Mouse (Mus musculus) spleen, adult 2 months (tissue): Measurements from ENCODE around the gene Ttc22. TPM values are rescaled to one million over a fixed set of nuclear protein-coding genes. Genes with fewer than 3 reads are reported as not detected.

Experiments
- DNase-seq, 2 experiments: peaks; one replicate each; pipeline versions ENCODE4 v3.0.0 to v3.0.0-alpha.2; 2012 to 2021; ENCODE audit warnings: low spot score in 2 of 2, low read depth in 1 of 2
- H3K27ac ChIP-seq: fragments of 200-500 bp; 2 replicates; pipeline ENCODE4 v1.5.1; 2012; ENCODE audit warnings: low read length, inconsistent platforms; ENCODE audit not compliant: insufficient read depth
- H3K27me3 ChIP-seq: fragments of 200-500 bp; 2 replicates; pipeline ENCODE4 v1.6.1; 2012; ENCODE audit warnings: mild to moderate bottlenecking, moderate library complexity, low read length, inconsistent platforms; ENCODE audit not compliant: control insufficient read depth, insufficient read depth
- H3K36me3 ChIP-seq: fragments of 200-500 bp; 2 replicates; pipeline ENCODE4 v1.6.1; 2012; ENCODE audit warnings: mild to moderate bottlenecking, low read length, inconsistent platforms; ENCODE audit not compliant: control insufficient read depth, insufficient read depth
- H3K4me1 ChIP-seq: fragments of 200-500 bp; 2 replicates; pipeline ENCODE4 v1.6.1; 2011; ENCODE audit warnings: inconsistent platforms; ENCODE audit not compliant: control insufficient read depth, insufficient read depth, insufficient read length
- H3K4me3 ChIP-seq: fragments of 200-500 bp; 2 replicates; pipeline ENCODE4 v1.5.1; 2011; ENCODE audit warnings: mild to moderate bottlenecking, inconsistent platforms; ENCODE audit not compliant: insufficient read depth, insufficient read length; ENCODE audit errors: extremely low read depth
- CTCF ChIP-seq: fragments of 200-500 bp; IDR thresholded peaks from 2 replicates; pipeline ENCODE4 v1.5.1; 2011; ENCODE audit warnings: mild to moderate bottlenecking, inconsistent platforms; ENCODE audit not compliant: insufficient read depth, insufficient read length, insufficient replicate concordance; ENCODE audit errors: extremely low read depth
- POLR2A ChIP-seq: fragments of 200-500 bp; IDR thresholded peaks from 2 replicates; pipeline ENCODE4 v1.6.1; 2011; ENCODE audit warnings: low read depth, low read length, inconsistent platforms
- WGBS: fragments of 180-500 bp; shearing (Covaris S2); methylation state at CpG from one replicate; pipeline ENCODE4 v1.1.7; 2018; 5-methylcytosine and 5-hydroxymethylcytosine counted together
- polyA plus RNA-seq: library from polyadenylated mRNA; depleted of rRNA; stranded (reverse); fragments of >200 nt; gene quantifications from 2 replicates; pipeline ENCODE4 v1.2.3, GENCODE M21; 2012

Gene Ttc22
- polyA plus RNA-seq, 1 experiment: 0.06 TPM

DNA sequence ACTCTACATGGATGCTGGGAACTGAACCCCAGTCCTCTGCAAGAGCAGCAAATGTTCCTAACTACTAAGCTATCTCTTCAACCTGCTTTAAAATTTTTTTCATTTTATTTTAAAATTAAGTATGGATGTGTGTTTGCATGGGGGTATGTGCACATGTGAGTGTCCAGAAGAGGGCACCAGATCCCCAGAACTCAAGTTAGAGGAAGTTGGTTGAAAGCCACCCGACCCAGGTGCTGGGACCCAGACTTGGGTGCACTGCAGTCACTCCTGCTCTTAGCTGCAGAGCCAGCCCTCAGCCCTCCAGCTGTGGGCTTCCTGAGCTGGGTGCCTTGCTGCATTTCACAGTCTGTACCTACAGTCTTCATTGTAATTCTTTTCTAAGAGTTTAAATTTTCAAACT is 22.8 kb upstream of the Ttc22 start:
- TF ChIP-seq POLR2A (no peak), CTCF (no peak)
- Histone ChIP-seq H3K4me3 (no peak overlapping the region), H3K4me1 (no peaks in the 10 kb centered on the region), H3K36me3 (no peaks in the 10 kb centered on the region), H3K27ac (no peak overlapping the region), H3K27me3 (no peaks in the 10 kb centered on the region)
- 29% methylated on average over 1 of the region's 1 CpGs for WGBS
- no peak for DNase-seq

DNA sequence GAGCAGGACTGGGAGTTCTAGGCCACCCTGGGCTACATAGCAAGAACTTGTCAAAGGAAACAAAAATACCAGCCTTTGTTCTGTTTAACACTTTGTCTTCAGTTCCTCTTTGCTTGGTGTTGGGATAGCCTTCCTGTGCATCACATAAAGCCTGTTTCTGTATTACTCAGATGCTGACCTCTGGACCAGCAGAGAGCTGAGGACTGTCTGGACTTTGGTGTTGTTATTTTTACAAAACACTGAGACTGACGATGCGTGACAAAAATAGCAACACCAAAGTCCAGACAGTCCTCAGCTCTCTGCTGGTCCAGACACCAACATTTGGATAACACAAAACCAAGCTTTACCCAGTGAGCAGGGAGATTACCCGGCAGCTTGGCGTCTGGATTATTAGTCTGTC is 21.5 kb upstream of the Ttc22 start:
- WGBS: 81% methylated on average over 4 of the region's 4 CpGs
- no peak for DNase-seq
- Histone ChIP-seq H3K36me3 (no peaks in the 10 kb centered on the region), H3K4me1 (no peaks in the 10 kb centered on the region), H3K4me3 (no peak overlapping the region), H3K27ac (no peak overlapping the region), H3K27me3 (no peaks in the 10 kb centered on the region)
- TF ChIP-seq POLR2A (no peak), CTCF (no peak)

DNA sequence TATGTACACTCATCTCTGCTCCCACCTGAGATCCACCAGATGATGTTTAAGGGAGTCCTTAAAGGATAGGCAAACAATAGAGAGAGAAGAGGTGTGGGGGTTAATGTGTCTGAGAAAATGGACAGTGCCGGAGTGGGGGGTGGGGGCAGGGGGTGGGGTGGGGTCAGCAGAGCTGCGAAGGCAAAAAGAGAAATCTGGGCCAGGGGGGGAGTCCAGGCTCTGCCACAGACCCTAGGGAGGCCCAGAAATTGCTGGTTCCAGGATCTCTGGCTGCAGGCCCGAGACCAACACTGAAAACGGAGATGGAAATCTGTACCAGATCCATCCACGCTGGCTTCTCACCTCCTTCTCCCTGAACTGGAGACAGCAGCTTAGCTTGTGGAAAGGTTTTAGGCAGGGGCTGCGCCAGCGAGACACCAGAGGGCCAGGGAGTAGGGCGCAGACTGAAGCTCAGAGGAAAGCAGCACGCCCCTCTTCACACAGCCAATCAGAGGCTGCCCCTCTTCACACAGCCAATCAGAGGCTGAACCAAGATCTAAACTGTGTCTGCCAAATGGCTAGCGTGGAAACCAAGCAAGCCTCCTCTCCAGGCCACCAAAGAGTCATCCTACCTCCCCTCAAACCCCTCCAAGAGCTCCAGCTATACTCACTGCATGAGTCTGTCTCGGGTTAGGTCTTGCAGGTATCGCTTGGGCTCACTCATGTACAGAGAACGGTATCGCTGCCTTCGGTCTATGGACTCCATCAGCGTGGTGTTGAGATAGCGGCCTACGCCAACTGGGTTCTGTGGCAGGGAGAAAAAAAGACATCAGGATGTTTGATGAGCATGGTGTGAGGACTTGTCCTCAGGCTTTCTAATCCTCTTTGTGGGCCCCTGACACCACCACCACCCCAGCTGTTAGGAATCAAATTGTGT is 15.3 kb upstream of the Ttc22 start:
- H3K4me3 ChIP-seq: no peak overlapping the region
- DNase-seq: no peak
- H3K36me3 ChIP-seq: no peaks in the 10 kb centered on the region
- TF ChIP-seq POLR2A: no peak
- TF ChIP-seq CTCF: no peak
- no peaks in the 10 kb centered on the region for H3K27me3 ChIP-seq
- no peak overlapping the region for H3K27ac ChIP-seq
- H3K4me1 ChIP-seq: no peaks in the 10 kb centered on the region
- WGBS: 70% methylated on average over 18 of the region's 18 CpGs

DNA sequence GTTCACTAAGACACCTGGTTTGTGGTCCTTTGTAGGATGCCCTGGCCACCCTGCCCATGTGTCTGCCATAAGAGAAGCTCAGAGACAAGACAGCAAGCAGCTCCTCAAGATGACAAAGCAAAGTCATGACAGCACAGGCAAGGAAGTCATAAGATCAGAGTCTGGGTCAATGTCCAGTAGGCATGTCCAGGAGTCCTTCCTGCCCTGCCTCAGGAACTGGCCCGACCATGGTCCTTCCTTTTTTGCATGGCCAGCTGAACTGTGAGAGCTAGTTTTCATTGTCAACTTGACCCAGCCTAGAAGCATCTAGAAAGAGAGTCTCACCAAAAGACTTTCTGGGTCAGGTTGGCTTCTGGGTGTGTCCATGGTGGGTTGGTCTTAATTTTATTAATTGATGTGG is 14.3 kb upstream of the Ttc22 start:
- 89% methylated on average over 1 of the region's 1 CpGs for WGBS
- Histone ChIP-seq H3K4me1 (no peaks in the 10 kb centered on the region), H3K27me3 (no peaks in the 10 kb centered on the region), H3K36me3 (no peaks in the 10 kb centered on the region), H3K4me3 (no peak overlapping the region), H3K27ac (no peak overlapping the region)
- DNase-seq: no peak
- TF ChIP-seq CTCF (no peak), POLR2A (no peak)

DNA sequence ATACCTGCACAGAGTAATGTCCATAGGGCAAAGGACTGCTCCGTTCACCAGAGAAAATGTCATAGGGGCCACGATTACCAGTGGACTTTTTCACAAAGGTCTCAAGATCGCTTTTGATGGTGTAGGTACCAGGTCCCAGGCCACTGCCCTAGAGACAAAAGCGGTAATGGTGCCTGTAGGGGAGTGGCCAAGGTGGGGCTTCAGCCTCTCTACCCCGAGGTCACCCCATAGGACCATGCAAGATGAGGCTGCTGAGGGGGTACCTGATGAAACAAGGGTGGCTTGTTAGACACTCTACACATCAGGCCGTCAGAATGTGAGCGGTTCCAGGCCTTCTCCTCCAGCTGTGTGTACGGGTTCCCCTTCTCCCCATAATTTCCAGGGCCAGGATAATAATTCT is 9.1 kb upstream of the Ttc22 start:
- Histone ChIP-seq H3K36me3 (no peaks in the 10 kb centered on the region), H3K4me1 (no peaks in the 10 kb centered on the region), H3K4me3 (no peak overlapping the region), H3K27ac (no peak overlapping the region), H3K27me3 (peaks cover 2% of the 10 kb centered on the region; the same call in 1 of the 2 replicates)
- WGBS: 81% methylated on average over 8 of the region's 8 CpGs
- TF ChIP-seq POLR2A: no peak
- TF ChIP-seq CTCF: no peak
- no peak for DNase-seq

DNA sequence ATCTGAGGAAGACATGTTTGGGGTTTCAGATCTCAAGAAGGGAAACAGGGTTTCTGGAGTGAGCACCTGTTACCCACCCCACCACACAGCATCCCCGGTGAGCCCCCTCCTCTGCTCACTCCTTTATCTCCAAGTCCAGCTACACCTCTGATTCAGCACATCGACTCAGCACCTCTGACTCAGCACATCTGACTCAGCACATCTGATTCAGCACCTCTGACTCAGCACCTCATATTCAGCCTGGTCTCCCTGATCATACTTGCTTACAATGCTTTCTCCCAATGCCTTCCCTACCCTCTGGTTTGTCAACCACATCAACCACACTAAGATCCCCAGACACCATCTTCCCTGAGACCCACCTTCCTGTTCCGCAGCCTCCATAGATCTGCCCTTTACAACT is 8.7 kb upstream of the Ttc22 start:
- WGBS: 39% methylated on average over 3 of the region's 3 CpGs
- DNase-seq: no peak
- Histone ChIP-seq H3K4me1 (no peaks in the 10 kb centered on the region), H3K4me3 (no peak overlapping the region), H3K27ac (no peak overlapping the region), H3K36me3 (no peaks in the 10 kb centered on the region), H3K27me3 (peaks cover 2% of the 10 kb centered on the region; the same call in 1 of the 2 replicates)
- no peak for TF ChIP-seq POLR2A
- TF ChIP-seq CTCF: no peak
